Mouse (Mus musculus): ENCODE data around the gene Hbp1.

- no peak for TF ChIP-seq CTCF (IDR thresholded peaks at IDR 0.05; ENCODE audit: borderline replicate concordance, control insufficient read depth, extremely low read depth, insufficient read depth, low read length, poor library complexity)
- no peak for TF ChIP-seq POLR2A (IDR thresholded peaks at IDR 0.05; ENCODE audit: control insufficient read depth, extremely low read depth, insufficient read depth, low read length, poor library complexity)
Observed at GRCm38 (mm10) chr12:31920464-31921405, 29.6 kb downstream of the Hbp1 start.

Data from thymus, adult 2 months (tissue).